Mouse (Mus musculus): ENCODE measurements at regions not wholly inside any gene's neighbourhood (a gene's known extent, or its start where the extent isn't known, plus 50 kb on each side); places are given as distances from the start of the nearest gene placed in this dataset.

DNA sequence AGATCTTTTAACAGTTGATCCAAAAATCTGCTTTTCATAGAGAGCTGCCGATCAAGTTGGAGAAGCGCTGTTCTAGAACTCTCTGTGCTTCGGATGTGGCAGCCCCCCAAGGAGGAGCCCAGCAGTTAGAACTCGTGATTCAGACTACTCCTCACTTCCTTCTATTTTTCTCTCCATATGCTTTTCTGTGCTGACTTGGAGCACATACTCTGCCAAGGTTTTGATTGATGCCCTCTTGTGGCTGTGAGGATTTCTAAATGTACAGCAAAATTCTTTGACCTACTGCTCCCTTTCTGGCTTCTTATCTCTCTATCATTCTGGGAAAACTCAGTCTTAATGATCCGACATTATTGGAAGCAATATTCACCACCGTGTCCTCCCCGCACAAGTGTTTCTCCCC, 446.7 kb downstream of the Klf5 start:
- TF ChIP-seq CTCF (IDR thresholded peaks at IDR 0.05; ENCODE audit: insufficient read depth, low read length) = no peak
- no peak for TF ChIP-seq POLR2A (IDR thresholded peaks at IDR 0.05; ENCODE audit: borderline replicate concordance, extremely low read depth, low read depth, low read length)

All from lung, adult 2 months (tissue).